Mouse (Mus musculus) CH12F3 (cell line): Measurements from ENCODE around the gene Zdhhc24.
"Not testable (repeated sequence)": the region's sequence is repeated elsewhere in the genome, so short reads cannot be mapped to it uniquely, and the experiment has no call there.

Experiments
- in situ Hi-C: fragments of 300-500 bp; cut with MboI; formaldehyde crosslinking; loops from 2 replicates; pipeline ENCODE4 v1.14.3; 2020; ENCODE audit warnings: low sequenced_read_pairs

The Zdhhc24 gene

DNA sequence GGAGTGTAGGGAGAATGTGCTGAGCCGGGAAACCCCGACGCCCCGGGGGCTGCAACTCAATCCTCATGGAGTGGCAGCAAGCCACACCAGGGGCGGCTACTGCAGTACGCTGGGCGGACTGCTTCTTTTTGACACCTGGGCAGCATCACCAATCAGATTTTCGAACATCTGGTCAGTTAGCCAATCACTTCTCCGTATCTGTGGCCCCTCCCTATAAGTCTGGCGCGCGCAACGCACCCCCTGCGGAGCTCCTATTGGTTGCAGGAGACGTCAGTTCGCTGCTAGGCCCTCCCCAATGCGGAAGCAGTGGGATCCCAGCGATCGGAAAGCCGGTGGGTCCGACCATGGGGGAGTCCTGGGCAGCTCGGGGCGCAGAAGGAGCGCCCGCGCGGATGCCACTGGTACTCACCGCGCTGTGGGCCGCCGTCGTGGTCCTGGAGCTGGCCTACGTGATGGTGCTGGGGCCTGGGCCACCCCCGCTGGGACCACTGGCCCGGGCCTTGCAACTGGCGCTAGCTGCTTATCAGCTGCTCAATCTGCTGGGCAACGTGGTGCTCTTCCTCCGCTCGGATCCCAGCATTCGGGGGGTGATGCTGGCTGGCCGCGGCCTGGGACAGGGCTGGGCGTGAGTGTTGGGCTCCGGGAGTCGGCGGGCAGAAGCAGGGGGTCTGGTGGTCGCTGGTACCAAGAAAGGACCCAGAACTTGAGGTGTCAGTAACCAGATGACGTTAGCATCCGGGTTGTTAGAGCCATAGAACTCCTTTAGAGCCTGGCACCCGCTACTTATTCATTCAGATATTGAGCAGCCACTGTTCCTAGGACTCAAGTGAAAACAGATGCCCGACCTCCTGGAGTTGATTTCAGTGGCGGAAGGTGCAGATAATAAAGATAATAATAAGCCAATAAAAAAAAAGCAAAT lies at the start of gene Zdhhc24:
Gene Zdhhc24 (plus strand): TSS at position 264 of the 919 bp plus-strand sequence.
- in situ Hi-C loops: no loop called here

DNA sequence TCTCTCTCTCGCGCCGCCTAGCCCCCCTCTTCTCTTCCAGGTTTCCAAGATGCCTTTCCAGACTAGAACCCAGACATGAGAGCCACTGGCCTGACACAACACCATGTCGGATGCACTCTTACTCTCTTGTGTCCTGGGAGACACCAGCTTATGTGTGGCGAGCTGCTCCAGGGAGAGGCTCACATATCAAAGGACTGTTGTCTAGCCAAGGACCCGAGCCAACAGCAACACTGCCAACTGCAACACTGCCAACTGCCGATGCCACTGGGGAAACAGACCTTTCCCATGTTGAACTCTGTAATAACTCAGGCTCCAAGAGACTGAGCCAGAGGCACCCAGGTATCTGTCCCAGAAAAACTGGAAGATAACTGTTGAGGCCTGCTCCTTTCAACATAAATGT lies 49.3 kb upstream of the Zdhhc24 start:
- in situ Hi-C loops: no loop called here

DNA sequence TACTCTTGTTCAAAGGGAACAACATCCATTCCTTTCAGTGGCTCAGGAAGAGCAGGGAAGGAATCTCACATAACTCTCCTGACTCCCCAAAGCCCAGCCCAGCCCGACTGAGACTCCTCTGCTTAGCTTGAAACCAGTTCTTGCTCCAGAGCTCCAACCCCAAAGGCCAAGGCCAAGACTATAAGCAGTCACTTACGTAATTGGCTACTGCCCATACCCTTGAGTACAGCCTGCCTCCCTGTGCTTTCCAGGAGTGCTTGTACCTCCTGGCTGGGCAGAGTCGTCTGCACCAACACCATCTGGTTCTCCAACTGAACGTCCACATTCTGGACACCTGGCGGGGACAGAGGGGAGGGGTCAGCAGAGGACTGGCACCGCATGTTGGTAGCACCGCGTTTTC lies 44.5 kb upstream of the Zdhhc24 start:
- in situ Hi-C loops: no loop called here

DNA sequence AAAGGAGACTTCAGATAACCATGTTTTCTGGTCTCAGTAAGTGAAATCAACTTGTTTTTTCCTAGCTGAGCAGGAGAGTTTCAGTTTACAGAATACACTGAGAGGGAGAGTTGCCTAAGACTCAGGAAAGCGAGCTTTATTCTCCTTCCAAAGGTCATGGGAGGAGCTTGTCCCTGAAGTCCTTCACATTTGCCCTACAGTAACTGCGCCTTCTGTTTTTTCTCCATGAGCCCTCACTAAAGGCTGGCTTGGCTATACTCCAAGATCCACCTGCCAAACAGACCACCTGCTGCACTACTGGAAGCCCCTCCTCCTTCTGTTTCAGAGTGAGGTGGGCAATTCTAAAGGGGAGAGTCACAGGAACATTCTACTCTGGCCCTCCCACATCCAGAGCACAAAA lies 42.4 kb upstream of the Zdhhc24 start:
- in situ Hi-C loops: no loop called here

DNA sequence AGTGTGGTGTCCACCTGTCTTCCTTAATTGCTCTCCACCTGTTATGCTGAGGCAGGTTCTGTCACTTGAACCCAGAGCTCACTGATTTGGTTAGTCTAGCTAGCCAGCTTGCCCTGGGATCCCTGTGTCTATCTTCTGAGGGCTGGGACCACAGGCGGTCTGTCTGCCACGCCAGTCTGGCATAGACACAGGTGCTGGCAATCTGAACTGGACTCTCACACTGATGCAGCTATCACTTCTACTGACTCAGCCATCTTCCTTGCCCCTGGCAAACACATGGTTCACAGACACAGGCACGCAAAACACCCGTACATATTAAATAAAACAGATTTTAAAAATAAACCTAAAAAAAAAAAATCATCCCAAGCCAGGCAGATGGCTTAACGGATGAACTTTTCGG lies 41.4 kb upstream of the Zdhhc24 start:
- in situ Hi-C loops: no loop called here

DNA sequence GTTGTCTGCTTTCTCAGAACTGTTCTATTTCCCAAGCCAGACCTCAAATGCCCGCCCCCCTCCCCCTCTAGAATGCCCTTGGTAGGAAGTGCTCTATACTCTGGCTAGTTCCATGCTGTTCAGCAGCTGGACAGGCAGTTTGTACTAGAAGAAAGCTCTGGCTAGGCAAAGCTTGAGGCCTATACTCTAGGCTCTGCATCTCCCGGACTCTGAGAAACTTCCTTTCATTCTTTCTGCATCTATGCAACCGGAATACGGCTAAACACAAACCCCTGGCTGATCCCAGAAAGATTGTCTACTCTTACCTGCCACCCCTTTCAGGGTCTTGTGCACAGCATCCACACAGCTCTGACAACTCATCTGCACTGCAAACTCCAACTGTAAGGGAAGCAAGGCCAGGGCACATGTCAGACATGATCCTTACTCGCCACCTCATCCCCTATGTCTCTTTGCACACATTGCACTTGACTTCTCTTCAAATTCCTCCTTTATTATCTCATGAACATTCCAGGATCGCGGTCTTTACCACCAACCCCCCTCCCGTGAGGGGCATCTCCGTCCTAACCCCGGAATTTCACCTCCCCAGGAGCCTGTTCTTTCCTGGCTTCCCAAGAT lies 39.8 kb upstream of the Zdhhc24 start:
- in situ Hi-C loops: no loop called here

DNA sequence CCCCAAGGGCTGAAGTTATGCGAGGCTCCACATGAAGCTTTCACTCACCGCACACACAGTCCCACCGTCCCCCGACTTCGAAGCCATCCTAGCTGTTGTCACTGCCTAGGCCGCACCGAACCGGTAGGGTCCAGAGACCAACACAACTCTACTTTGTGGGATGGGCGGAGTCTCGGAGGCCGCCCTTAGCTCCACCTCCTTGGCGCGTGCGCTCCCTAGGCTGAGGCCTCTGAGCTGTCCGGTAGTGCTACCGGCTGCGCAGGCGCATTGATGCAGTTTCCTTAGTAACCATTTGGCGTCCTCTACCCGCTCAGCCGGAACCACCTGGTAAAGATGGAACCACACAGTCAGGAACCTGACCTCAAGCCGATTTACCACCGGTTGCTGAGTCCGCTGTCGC lies 39.3 kb upstream of the Zdhhc24 start, which contains the start of the genes Ccs and Ccdc87:
Gene Ccs (minus strand): TSS at position 184 of the 400 bp plus-strand sequence.
Gene Ccdc87 (plus strand): TSS at position 218 of the 400 bp plus-strand sequence.
- in situ Hi-C loops: no loop called here

DNA sequence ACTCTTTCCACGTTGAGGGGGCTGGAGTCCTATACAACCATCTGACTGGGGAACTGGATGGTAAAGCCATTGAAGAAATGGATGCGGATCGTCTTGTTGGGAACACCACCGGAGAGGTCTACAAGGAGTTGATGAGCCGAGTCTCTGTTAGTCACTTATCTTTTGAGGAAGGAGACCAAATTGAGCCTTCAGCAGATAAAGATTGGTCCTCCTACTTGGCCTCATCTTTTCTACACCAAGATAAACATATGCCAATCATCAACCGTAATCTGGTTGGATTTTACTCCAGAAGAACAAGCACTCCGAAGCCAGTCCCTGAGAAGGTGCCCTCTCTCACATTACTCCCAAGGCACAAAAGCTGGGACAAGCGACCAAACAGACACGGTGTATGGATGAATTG lies 37.6 kb upstream of the Zdhhc24 start:
- in situ Hi-C loops: no loop called here

DNA sequence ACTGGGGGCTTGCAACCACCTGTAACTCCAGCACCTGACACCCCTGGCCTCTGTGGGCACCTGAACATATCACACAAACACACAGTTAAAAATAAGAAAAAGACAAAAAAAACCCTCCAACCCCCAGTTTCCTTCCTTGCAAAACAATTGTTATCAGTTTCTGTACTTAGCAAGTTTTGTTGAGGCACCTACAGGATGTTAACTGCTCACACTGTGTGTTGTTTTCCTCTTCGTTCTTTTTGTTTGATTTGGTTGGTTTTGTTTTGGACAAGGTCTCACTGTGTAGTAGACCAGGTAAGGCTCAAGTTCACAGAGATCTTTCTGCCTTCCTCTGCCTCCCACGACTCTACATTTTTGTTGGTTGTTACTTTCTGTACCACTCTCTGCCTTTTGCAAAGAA lies 35.9 kb upstream of the Zdhhc24 start:
- in situ Hi-C loops: no loop called here

DNA sequence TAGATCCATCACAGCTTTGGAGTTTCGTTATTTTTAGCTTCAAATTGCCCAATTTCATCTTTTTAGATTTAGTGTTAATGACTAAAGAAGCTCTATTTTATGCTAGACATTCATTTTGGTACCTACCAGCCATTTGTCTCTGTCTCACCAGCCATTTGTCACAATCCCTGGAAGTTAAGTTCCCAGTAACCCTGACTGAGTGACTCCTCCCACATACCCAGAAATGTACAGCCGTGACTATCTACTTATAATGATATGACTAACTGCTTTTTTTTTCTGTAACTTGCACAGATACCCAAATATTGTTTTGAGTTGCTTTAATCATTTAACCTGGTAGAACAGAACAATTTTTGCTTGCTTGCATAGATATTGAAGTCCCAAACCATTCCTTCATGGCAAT lies 32.6 kb upstream of the Zdhhc24 start:
- in situ Hi-C loops: no loop called here

DNA sequence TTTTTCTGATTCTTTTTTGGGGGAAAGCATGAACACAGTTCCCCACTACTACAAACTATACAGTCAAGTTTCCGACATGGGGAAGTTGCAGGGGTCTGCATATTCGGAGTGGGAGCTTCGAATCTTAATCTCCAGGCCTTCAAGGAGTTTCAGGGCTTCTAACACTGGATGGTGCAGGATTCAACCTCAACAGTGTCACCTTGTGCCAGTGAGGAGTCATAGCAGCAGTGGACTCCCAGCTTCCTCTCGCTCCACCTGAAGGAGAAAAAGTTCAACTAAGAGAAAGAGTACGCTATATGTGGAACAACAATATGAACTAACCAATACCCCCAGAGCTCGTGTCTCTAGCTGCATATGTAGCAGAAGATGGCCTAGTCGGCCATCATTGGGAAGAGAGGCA lies 31.0 kb upstream of the Zdhhc24 start:
- in situ Hi-C loops: no loop called here

DNA sequence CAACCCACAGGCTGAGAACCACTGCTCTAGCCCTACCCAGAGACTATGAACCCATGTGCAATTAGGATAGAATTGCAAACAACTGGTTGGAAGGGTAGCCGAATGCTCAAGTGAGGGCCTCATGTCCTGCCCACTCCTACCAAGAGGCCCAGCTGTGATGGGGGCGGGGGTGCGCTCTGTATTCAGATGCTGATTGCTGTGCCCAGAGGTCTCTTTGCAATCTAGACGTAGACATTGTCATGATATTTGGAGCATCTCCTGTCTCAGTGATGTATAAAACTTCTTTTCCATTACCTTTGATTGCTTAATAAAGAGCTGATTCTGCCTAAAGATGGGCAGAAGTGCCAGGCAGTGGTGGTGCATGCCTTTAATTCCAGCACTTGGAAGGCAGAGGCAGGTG lies 28.7 kb upstream of the Zdhhc24 start:
- in situ Hi-C loops: no loop called here

DNA sequence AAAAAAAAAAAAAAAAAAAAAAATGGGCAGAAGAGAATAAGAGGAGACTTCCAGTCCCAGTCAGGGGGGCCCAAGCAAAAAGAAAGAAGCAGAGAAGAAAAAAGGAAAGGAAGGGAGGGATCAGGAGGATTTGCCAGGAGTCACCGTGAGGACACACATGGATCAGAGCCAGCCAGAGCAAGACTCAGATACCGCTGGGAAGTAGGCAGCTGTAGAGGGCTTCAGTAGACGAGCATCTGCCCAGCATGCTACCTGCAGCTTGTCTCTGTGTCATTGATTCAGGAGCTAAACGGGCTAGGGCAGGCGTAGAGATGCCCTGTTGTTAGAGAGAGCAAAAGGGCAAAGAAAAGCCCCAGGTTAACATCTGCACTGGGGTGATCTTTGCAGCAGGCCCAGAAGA lies 28.2 kb upstream of the Zdhhc24 start:
- in situ Hi-C loops: no loop called here

DNA sequence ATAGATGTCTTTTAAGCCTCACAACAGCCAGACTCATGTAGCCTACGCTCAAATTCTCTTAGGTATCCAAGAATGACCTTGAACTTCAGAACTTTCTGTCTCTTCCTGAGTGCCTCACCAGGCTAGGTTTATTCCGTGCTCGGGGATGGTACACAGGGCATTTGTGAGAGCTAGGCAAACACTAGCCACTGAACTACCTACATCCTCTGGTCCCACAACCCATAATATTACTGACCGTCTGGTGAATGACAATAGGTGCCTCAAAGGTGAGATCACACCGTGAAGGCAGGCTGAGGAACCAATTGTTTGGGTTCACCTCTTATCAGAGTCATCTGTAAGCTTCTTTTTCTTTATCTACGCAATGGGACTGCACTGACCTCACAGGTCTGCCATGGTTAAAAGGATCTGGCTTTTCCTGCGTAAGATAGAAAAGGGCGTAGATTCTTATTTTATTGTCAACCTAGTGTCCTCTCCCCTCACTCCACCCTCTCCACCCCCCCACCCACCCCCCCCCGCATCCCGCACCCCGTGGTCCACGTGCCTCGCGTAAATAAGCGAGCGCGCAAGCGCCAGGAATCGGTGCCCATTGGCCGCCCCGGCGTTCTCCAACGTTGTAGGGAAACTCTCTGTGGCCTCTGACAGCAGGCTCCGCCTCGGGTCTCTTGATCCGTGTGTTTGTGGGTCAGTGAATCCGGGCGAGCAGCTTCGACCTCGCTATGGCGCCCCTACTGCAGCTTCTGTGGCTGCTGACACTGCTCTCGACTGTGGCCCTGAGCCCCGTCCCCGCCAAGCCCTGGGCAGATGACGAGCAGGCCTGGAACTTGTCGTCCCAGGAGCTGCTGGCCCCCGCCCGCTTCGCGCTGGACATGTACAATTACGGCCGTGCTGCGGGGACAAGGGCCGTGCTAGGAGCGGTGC lies 23.7 kb upstream of the Zdhhc24 start, which contains the start of gene Ctsf:
Gene Ctsf (plus strand): TSS at position 579 of the 918 bp plus-strand sequence.
- in situ Hi-C loops: no loop called here

DNA sequence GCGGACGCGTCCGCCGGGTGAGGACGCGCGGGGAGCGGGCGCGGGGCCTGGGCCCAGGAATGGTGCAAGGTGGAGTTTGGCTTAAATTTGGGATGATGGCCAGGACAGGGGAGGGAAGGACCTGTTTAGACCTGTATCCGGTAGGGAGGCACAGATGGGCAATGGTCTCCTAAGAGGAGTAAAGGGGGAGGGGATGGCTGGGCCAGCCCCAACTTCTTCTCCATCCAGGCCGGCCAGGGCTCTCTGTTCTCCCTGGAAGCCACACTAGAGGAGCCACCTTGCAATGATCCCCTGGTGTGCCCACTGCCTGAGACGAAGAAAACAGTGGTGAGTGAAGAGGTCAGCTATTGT lies 23.0 kb upstream of the Zdhhc24 start:
- in situ Hi-C loops: no loop called here

DNA sequence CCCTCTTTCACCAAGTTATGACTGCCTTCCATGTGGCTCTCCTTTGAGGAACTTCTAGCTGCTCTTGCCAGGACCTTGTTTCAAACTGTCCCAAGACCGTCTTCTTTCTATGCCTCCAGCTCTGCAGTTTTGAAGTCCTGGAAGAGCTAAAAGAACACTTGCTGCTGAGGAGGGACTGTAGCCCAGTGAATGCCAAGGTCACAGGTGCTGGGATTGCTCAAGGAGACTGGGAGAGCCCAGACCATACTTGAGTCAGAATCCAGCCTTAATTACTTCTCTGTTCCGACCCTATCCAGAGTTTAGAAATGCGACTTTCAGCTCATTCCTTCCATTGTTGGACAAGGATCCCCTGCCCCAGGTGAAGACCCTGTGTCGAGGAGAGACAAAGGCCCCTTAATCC lies 22.5 kb upstream of the Zdhhc24 start:
- in situ Hi-C loops: no loop called here

DNA sequence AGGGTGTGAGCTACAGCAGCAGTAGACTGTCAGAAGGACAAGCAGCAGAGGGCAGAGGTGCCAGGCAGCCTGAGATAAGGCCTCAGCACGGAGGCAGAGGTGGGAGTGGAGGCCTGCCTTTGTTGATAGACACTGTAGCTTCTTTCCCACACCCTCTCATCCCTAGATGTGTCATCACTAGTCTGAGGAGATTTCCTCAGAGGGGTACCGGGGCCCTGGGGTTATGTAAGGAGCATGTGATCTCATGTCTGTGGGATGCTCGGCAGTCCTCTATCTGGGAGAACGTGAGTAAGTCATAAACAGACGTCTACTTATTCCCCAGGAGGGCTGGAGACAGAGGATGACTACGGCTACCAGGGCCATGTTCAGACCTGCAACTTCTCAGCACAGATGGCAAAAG lies 19.4 kb upstream of the Zdhhc24 start:
- in situ Hi-C loops: no loop called here

DNA sequence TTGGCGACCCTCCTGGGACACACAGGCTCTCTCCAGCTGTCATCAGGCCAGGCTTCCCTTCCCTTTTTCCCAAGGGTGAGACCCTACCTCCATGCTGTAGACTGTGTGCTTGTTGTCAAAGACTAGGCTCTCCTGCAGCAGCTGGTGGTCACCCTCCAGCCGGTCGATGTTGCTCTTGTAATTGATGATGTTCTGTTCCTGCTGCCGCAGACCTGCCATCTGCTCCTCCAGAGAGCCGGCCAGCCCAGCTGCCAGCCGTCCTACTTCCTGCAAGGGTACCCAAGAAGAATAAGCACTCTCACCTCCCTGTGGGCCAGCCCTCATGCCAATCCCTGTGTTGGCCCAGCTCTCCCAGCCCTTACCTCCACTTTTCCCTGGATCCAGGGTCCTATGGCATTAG lies 15.4 kb upstream of the Zdhhc24 start:
- in situ Hi-C loops: no loop called here

DNA sequence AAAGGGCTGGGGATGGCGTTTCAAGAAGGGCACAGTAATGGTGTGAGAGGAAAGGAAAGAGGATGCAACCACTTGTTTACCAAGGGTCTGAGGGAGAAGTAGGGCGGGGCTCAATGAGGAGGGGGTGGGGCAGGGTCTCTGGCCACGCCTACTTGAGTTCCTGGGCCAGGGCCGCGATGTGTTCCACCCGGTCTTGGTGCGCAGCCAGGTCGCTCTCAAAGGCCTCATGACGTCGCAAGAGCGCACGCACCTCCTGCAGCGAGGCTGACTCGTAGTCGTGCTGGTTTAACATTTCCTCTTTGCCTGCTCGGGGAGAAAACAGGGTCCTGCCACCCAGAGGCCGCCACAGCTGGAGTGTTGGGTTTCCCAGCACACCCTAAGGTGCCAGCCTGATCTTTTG lies 13.3 kb upstream of the Zdhhc24 start:
- in situ Hi-C loops: no loop called here

DNA sequence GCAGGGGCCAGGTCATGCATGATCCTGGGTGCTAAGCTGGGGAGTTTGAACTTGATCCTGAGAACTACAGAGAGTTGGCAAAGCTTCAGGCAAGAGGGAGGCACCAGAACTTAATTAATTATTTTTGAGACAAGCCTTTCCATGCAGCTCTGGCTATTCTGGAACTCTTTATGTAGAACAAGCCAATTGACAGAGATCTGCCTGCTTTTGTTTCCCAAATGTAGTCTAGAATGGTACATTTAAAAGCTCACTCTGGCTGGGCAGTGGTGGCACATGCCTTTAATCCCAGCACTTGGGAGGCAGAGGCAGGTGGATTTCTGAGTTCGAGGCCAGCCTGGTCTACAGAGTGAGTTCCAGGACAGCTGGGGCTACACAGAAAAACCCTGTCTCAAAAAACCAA lies 3.9 kb upstream of the Zdhhc24 start:
- in situ Hi-C loops: not testable (repeated sequence)

DNA sequence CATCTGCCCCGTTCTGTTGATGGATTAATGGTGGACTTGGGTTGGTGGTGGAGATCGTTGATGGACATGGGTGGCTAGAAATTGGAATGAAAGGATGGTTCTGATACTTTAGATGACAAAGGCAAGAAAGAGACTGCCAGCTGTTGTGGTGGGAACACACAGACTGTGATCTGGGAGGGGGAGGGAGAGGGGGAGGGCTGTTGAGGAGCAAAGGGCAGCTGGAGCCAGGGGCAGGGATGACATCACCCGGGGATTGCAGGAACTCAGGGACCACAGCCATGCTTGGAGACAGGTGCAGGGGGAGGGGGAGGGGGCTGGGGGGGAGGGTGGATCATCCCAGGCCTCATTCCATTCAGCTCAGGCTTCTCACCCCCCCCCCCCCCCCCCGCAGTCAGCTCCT lies 2.2 kb upstream of the Zdhhc24 start:
- in situ Hi-C loops: no loop called here
